Mouse (Mus musculus) Muller cell, postnatal 12 days (primary cell): ENCODE data around the gene Gtse1.
"Not testable (repeated sequence)": the region's sequence is repeated elsewhere in the genome, so short reads cannot be mapped to it uniquely, and the experiment has no call there.

Source experiments
- DNase-seq: peaks from one replicate; pipeline ENCODE4 v3.0.0-alpha.2; 2015; ENCODE audit errors: inconsistent ontology term

Gtse1 gene

DNA sequence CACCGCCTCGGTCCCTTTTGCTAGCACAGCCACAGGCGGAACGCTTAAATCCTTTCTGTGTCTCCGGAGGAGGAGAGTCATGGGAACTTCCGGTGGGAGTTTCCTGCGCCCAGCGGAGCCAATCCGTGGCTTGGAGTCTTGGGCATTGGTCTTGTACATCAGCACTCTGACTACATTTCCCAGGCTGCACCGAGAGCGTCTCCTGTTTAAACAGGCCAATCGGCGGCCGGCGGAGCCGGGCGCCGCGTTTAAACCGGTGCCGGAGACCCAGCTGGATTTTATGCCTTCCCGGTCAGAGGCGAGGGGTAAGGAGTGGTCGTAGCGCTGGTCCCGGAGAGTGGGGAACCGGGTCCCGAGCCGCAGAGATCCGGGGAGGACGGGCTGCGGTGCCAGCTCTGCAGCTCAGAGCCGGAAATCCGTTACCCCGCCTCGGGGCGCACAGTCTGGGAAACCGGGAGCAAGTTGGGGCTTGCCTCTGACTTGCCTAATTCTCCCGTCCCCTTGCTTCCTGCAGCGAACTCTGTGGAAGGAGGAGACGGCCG lies at the start of gene Gtse1:
Gtse1 (plus strand) TSS at position 256 of the 542 bp plus-strand sequence.
- peak; percentile 96 for DNase-seq

DNA sequence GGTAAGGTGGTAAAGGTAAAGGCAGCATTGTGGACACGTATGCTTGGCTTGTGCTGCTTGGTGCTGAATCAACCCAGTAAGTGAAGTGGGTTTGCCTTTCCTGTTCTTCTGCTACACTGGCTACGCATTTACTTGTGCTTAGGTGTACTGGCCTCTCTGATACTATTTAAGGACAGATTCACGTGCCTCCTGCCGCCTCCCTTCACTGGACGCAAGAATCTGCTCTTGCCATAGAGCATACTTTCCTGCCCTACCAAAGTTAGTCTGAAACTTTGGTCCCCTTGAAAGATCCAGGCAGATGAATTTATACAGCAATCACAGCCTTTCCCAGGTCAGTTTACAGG lies 49.1 kb upstream of the Gtse1 start:
- DNase-seq = no peak

- DNase-seq = no peak
Measured at GRCm38 (mm10) chr15:85810806-85811521, 48.6 kb upstream of the Gtse1 start.

GRCm38 (mm10) chr15:85811535-85812277 lies 47.8 kb upstream of the Gtse1 start, which contains the start of gene Cdpf1:
TSS of gene Cdpf1 (minus strand) at chr15:85811697.
- peak; percentile 99 for DNase-seq

DNA sequence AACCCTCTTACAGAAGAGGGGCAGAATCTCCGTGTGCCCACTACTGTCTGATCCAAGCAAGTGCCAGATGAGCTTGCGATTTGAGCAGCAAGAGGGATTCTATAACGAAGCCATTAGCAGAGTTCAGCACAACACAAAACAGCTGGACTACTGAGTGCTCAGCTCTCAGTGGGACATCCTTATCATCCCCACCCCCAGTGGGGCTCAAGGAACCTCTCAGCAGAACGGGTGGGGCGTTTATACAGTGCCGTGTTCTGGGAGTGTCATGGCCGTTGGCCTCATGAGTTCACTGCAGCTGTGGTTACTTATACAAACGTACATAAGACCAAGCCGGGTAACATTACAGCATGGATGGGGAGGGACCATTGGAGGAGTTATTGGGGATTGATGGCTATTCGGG lies 46.1 kb upstream of the Gtse1 start:
- no peak for DNase-seq

GRCm38 (mm10) chr15:85821203-85822010 lies 38.1 kb upstream of the Gtse1 start, which contains the start of gene Pkdrej:
TSS of gene Pkdrej (minus strand) at chr15:85821734.
- DNase-seq = peak; percentile 17

GRCm38 (mm10) chr15:85822011-85822359 lies 37.6 kb upstream of the Gtse1 start:
- no peak for DNase-seq

- DNase-seq = no peak
Measured at GRCm38 (mm10) chr15:85826676-85827075, 32.9 kb upstream of the Gtse1 start.

- DNase-seq = no peak
Measured at GRCm38 (mm10) chr15:85828071-85828470, 31.5 kb upstream of the Gtse1 start.

GRCm38 (mm10) chr15:85829470-85829869 lies 30.1 kb upstream of the Gtse1 start:
- DNase-seq = no peak

DNA sequence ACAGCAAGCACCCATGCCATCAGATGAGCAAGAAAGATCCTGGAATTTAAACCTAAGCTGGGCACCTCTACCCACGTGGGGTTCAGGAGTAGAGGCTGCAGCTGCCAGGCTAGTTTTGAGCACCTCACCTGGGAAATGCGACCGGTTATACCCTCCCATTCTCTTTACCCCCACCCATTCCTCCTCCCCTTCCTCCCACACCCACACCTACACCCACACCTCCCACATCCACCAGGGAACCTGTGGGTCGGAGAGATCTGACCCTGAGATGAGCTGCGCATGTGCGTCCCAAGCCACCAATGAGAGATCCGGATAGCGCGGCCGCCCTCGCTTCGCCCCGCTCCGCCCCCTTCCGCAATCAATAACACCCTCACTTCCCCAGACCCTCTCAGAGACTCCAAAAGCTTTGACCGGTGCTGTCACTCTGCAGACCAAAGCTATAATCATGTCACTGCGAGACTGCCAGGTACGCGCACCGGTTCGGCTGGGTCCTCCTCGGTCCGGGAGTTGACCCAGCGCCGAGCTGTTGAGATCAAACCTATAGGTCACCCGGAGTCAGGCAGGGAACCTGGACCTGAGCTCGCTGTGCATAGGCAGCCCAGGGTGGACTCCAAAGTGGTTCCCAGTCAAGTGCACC lies 27.5 kb upstream of the Gtse1 start, which contains the start of gene Ttc38:
Ttc38 (plus strand) TSS at position 353 of the 637 bp plus-strand sequence.
- DNase-seq = peak; percentile 78

DNA sequence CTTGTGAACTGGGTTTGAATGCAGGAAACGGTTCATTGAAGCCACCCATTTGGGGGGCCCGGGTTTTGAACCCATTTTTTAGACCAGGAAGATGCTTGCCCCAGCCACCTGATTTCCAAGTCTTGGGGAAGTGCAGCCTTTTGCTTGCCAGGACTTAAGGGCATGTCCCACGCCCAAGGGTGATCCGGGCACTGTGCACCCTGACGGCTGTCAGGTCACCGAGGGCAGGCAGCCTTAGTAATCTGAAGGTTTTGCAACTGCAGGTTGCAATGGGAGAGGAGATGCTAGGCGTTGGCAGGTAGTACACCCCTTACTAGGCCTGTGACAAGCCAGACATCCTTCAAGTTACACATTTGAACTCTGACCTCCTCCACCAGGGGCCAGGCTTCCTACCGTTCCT lies 26.9 kb upstream of the Gtse1 start:
- no peak for DNase-seq

DNA sequence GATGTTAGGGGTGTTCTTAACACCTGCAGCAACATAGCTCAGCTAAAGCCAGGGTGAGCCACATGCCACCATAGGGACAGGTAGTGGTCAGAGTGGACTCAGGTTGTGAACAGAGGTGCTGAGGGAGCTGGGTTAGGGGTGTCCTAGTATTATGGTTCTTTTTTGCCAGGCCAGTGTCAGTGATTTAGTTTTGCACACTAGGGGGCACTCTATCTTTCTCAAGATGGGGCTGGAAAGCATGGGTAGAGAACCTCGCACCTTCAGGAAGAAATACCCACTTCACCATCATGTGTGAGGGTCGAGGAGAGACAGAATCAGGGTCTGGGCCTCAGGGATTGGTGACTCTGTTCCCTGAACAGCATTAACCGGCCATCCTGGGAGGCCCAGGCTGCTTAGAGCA lies 24.2 kb upstream of the Gtse1 start:
- no peak for DNase-seq

DNA sequence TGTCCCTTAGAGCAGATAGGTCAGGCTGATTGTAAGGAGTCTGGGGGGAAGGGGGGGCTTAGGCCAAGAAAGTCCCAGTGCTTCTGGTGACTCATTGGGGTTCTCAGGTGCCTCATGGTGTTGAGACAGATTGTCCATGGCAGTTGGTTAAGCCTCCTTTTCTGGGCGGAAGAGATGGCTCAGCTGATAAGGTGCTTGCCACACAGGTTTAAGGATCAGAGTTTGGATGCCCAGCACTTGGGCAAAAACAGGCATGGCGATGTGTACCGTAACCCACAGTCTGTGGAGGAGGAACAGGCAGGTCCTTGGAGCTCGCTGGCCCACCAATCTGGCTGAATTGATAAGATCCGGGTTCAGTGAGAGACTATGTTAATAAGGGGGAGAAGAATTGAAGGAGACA lies 22.7 kb upstream of the Gtse1 start:
- no peak for DNase-seq

DNA sequence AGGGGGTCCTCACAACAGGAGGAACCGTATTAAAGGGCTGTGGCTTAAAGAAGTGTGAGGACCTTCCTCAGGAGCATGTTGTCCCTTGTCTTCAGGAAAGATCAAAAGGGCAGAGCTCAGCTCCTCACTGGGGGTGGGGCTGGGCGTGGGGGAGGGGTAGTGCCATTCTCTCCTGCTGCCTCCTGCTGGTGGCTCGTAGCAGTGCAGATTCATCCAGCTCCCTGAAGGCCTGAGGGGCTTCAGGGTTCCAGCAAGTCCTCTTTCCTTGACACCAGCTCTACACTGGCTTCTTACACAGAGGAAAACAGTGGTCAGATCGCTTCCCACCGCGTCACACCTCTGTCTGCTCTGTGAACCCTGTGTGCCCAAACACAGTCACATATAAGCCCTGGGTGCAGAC lies 18.6 kb upstream of the Gtse1 start:
- DNase-seq = no peak

DNA sequence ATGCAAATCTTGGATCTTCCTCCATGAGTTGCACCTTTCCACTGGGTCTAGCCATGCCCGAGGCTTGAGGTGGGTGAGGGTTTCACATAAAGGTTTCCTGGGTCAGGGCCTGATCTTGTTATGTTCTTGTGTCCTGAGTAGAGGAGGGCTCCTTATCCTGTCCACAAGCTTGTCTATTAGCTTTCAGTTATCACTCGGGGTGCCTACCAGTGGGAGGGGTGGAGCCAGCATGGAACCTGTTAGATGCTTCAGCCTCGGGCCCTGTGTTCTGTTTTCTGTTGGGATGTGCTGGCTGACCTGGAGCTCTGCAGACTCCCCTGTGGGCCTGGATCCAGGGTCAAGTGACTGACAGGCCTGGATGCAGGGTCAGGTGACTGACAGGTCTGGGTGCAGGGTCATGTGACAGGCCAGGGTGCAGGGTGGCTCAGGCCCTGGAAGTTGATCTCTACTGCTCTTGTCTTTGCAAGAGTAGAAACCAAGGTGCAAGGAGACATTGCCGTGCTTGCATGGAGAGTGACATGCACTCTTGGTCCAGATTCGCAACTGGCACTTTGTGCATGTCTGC lies 17.7 kb upstream of the Gtse1 start:
- DNase-seq = no peak

GRCm38 (mm10) chr15:85845071-85845470 lies 14.5 kb upstream of the Gtse1 start:
- no peak for DNase-seq

- DNase-seq = no peak
Measured at GRCm38 (mm10) chr15:85851656-85852392, 7.7 kb upstream of the Gtse1 start.

- no peak for DNase-seq
Measured at GRCm38 (mm10) chr15:85858980-85859489, 510 bp upstream of the Gtse1 start.

DNA sequence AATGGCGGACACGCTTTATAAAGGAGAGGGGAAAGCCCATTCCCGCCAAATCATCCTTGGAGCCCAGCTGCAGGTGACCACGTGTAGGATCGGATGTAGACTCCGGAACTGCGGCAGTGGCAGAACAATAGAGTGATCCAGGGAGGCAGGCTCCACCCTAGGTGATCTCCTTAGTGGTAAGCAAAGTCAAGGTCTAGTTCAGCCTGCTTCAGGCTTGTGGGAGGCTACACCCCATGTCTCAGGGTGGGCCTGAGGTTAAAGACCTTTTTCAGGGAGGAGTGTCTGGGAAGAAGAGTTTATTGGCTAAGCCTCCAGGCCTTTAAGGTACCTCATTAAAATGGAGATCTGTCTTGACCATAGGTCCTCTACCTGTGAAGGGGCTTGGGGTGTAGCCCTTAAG lies 6.4 kb downstream of the Gtse1 start:
- not testable (repeated sequence) for DNase-seq
